Mouse (Mus musculus) myocyte (in vitro differentiated cells): ENCODE results near the gene Tstd3. TPM values are rescaled to one million over a fixed set of nuclear protein-coding genes. Genes with fewer than 3 reads are reported as not detected.
"Not testable (repeated sequence)": the region's sequence is repeated elsewhere in the genome, so short reads cannot be mapped to it uniquely, and the experiment has no call there.

ENCODE experiments used
- H3K27me3 ChIP-seq: one replicate; pipeline ENCODE4 v1.6.1; 2011; ENCODE audit not compliant: control insufficient read depth, insufficient read depth, insufficient read length
- H3K36me3 ChIP-seq: one replicate; pipeline ENCODE4 v1.6.1; 2011; ENCODE audit not compliant: control insufficient read depth, insufficient read depth
- H3K4me2 ChIP-seq: one replicate; pipeline ENCODE4 v1.6.1; 2011; ENCODE audit warnings: low read depth, control low read depth
- H3K4me3 ChIP-seq: one replicate; pipeline ENCODE4 v1.5.1; 2011; ENCODE audit warnings: mild to moderate bottlenecking, control low read depth, moderate library complexity
- H3K79me2 ChIP-seq: one replicate; pipeline ENCODE4 v1.6.1; 2011; ENCODE audit not compliant: control insufficient read depth, insufficient read depth
- H3ac ChIP-seq: one replicate; pipeline ENCODE4 v1.6.1; 2011; ENCODE audit not compliant: control insufficient read depth, insufficient read length
- CEBPB ChIP-seq: IDR thresholded peaks from 2 replicates; pipeline ENCODE4 v1.6.1; 2011; ENCODE audit warnings: mild to moderate bottlenecking, moderate library complexity; ENCODE audit not compliant: poor library complexity, insufficient read depth, severe bottlenecking
- E2F4 ChIP-seq: IDR thresholded peaks from one replicate; pipeline ENCODE4 v1.6.1; 2011; ENCODE audit warnings: mild to moderate bottlenecking, control low read depth, moderate library complexity; ENCODE audit not compliant: insufficient read depth
- MAX ChIP-seq: IDR thresholded peaks from one replicate; pipeline ENCODE4 v1.6.1; 2011; ENCODE audit warnings: low read depth, mild to moderate bottlenecking, control low read depth
- MYOD1 ChIP-seq, 3 experiments: IDR thresholded peaks; one replicate each; pipeline ENCODE4 v1.6.1; 2011; ENCODE audit warnings: control low read depth in 2 of 3, low read depth in 2 of 3, mild to moderate bottlenecking in 2 of 3, moderate library complexity in 1 of 3; ENCODE audit not compliant: insufficient read length in 2 of 3, control insufficient read depth in 1 of 3
- MYOG ChIP-seq, 3 experiments: IDR thresholded peaks; one replicate each; pipeline ENCODE4 v1.6.1; 2011; ENCODE audit warnings: control low read depth in 2 of 3, low read depth in 2 of 3, mild to moderate bottlenecking in 2 of 3; ENCODE audit not compliant: insufficient read length in 2 of 3, control insufficient read depth in 1 of 3, insufficient read depth in 1 of 3
- POLR2A ChIP-seq: IDR thresholded peaks from one replicate; pipeline ENCODE4 v1.6.1; 2011; ENCODE audit warnings: low read depth, mild to moderate bottlenecking, control low read depth, moderate library complexity; ENCODE audit not compliant: insufficient read length
- POLR2AphosphoS2 ChIP-seq: IDR thresholded peaks from one replicate; pipeline ENCODE4 v1.6.1; 2011; ENCODE audit warnings: low read depth, control low read depth; ENCODE audit not compliant: insufficient read length
- REST ChIP-seq: IDR thresholded peaks from one replicate; pipeline ENCODE4 v1.6.1; 2011; ENCODE audit warnings: mild to moderate bottlenecking, control low read depth, moderate library complexity; ENCODE audit not compliant: insufficient read depth, insufficient read length
- SRF ChIP-seq: IDR thresholded peaks from one replicate; pipeline ENCODE4 v1.6.1; 2011; ENCODE audit warnings: low read depth; ENCODE audit not compliant: control insufficient read depth, insufficient read length
- TCF12 ChIP-seq: IDR thresholded peaks from one replicate; pipeline ENCODE4 v1.6.1; 2011; ENCODE audit warnings: mild to moderate bottlenecking, control low read depth; ENCODE audit not compliant: poor library complexity, insufficient read depth, severe bottlenecking
- TCF3 ChIP-seq: IDR thresholded peaks from one replicate; pipeline ENCODE4 v1.6.1; 2011; ENCODE audit warnings: low read depth, control low read depth; ENCODE audit not compliant: insufficient read length
- USF1 ChIP-seq: IDR thresholded peaks from one replicate; pipeline ENCODE4 v1.6.1; 2011; ENCODE audit warnings: low read depth, mild to moderate bottlenecking, control low read depth, moderate library complexity
- polyA plus RNA-seq: library from polyadenylated mRNA; unstranded; fragments of >200 nt; fragmentation: generic; extraction: Trizol; gene quantifications from one replicate; pipeline ENCODE4 v1.2.1, GENCODE M21; 2012; ENCODE audit warnings: missing spikeins

Gene Tstd3
- polyA plus RNA-seq, 1 experiment = 7.5 TPM

DNA sequence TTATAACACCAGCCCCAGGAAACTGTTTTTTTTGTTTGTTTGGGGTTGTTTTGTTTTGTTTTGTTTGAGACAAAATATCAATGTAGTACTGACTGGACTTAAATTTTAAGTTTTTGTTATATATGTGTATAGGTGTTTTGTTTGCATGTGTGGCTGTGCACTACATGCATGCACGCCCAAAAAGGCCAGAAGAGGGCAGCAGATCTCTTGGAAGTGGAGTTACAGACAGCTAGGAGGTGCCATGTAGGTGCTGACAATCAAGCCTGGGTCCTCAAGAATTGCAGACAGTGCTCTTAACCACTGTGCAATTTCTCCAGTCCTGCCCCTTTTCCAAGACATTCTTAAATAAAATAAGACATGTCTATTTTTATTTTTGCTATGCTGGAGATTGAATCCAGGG lies 8.2 kb downstream of the Tstd3 start:
- H3ac ChIP-seq = no peak overlapping the region
- H3K27me3 ChIP-seq = no peaks in the 10 kb centered on the region
- H3K4me3 ChIP-seq = no peak overlapping the region
- peaks cover 4% of the 10 kb centered on the region for H3K36me3 ChIP-seq
- no peaks in the 10 kb centered on the region for H3K79me2 ChIP-seq
- no peak for TF ChIP-seq SRF
- no peak for TF ChIP-seq REST
- no peak for TF ChIP-seq USF1
- no peak for TF ChIP-seq MAX
- TF ChIP-seq MYOD1 (IDR thresholded peaks at IDR 0.05; ENCODE audit: control insufficient read depth in 1 of 3, insufficient read length in 2 of 3, low read depth in 2 of 3) = no peak
- no peak for TF ChIP-seq POLR2A
- no peak for TF ChIP-seq MYOG (IDR thresholded peaks at IDR 0.05; ENCODE audit: control insufficient read depth in 1 of 3, insufficient read depth in 1 of 3, insufficient read length in 2 of 3, low read depth in 2 of 3)
- no peak for TF ChIP-seq E2F4
- TF ChIP-seq TCF3 = no peak
- no peak for TF ChIP-seq POLR2AphosphoS2
- TF ChIP-seq CEBPB = no peak
- no peak for TF ChIP-seq TCF12
- no peak overlapping the region for H3K4me2 ChIP-seq

DNA sequence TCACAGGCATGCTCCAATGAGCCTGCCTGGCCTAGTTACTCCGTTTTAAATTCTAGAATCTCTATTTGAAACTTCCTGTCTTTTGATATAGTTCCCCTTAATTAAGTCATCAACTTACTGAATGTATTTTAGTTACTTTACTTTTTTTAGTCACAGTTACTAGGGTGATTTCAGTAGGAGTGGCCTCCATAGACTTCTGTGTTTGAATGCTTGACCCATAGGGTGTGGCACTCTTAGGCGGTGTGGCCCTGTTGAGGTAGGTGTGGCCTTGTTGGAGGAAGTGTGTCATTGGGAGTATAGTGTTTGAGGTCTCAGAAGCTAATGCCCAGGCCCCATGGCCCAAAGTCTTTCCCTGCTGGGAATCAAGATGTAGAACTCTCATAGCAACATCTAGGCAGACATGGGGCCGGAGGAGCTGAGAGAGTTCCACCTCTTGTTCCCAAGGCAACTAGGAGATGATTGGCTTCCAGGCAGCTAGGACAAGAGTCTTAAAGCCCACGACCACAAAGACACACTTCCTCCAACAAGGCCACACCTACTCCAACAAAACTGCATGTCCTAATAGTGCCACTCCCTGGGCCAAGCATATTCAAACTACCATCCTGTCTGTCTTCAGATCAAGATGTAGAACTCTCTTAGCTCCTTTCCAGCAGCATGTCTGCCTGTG lies 11.8 kb downstream of the Tstd3 start:
- Histone ChIP-seq H3K27me3 (no peaks in the 10 kb centered on the region), H3K4me2 (no peak overlapping the region), H3K79me2 (no peaks in the 10 kb centered on the region), H3K36me3 (peaks cover 7% of the 10 kb centered on the region), H3K4me3 (no peak overlapping the region), H3ac (no peak overlapping the region)
- TF ChIP-seq E2F4 (no peak), MAX (no peak), MYOG (IDR thresholded peaks at IDR 0.05; ENCODE audit: control insufficient read depth in 1 of 3, insufficient read depth in 1 of 3, insufficient read length in 2 of 3, low read depth in 2 of 3) (no peak), MYOD1 (IDR thresholded peaks at IDR 0.05; ENCODE audit: control insufficient read depth in 1 of 3, insufficient read length in 2 of 3, low read depth in 2 of 3) (no peak), TCF12 (no peak), POLR2A (no peak)

DNA sequence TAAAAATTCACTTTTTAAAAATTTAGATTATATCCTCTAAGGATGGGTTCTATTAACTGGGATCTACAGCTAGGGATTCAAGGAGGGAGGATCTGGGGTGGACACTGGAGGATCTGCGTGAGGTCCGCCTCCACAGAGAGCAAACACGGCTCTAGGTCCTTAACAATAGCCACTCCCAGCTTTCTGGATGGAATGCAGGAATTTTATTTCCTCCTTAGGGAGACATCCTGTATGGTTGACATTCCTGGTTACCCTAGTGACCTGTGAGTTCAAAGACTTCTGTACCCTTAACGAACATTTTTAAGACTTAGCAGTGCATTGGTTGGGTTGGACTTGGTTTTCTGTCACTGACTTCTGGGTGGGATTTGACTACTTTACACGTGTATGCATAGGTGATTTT lies 21.3 kb downstream of the Tstd3 start:
- H3K79me2 ChIP-seq = no peaks in the 10 kb centered on the region
- TF ChIP-seq E2F4 = no peak
- TF ChIP-seq TCF12 = no peak
- TF ChIP-seq CEBPB = no peak
- TF ChIP-seq POLR2AphosphoS2 = no peak
- no peaks in the 10 kb centered on the region for H3K27me3 ChIP-seq
- no peak overlapping the region for H3K4me2 ChIP-seq
- H3K4me3 ChIP-seq = no peak overlapping the region
- H3K36me3 ChIP-seq = peaks cover 30% of the 10 kb centered on the region
- no peak overlapping the region for H3ac ChIP-seq

GRCm38 (mm10) chr4:21744142-21744541 lies 22.9 kb downstream of the Tstd3 start:
- not testable (repeated sequence) for H3ac ChIP-seq, H3K4me3 ChIP-seq, H3K79me2 ChIP-seq, H3K4me2 ChIP-seq, H3K27me3 ChIP-seq
- peaks cover 30% of the 10 kb centered on the region for H3K36me3 ChIP-seq

- no peak for TF ChIP-seq TCF12
- no peak for TF ChIP-seq E2F4
- no peak for TF ChIP-seq USF1
- TF ChIP-seq MYOG (IDR thresholded peaks at IDR 0.05; ENCODE audit: control insufficient read depth in 1 of 3, insufficient read depth in 1 of 3, insufficient read length in 2 of 3, low read depth in 2 of 3) = no peak
- TF ChIP-seq POLR2A = no peak
- no peak for TF ChIP-seq SRF
- TF ChIP-seq MAX = no peak
- TF ChIP-seq TCF3 = no peak
- Histone ChIP-seq H3K79me2 (no peaks in the 10 kb centered on the region), H3ac (no peak overlapping the region), H3K4me2 (no peak overlapping the region), H3K4me3 (no peak overlapping the region), H3K27me3 (no peaks in the 10 kb centered on the region), H3K36me3 (peaks cover 33% of the 10 kb centered on the region)
Measured at GRCm38 (mm10) chr4:21739169-21739568, 27.8 kb downstream of the Tstd3 start.
